Mouse (Mus musculus) gastrocnemius, adult 2 months (tissue): ENCODE data around the gene Fbxw10. TPM values are rescaled to one million over a fixed set of nuclear protein-coding genes. Genes with fewer than 3 reads are reported as not detected.

ENCODE experiments used
- DNase-seq: peaks from one replicate; pipeline ENCODE4 v3.0.0; 2022
- H3K27ac ChIP-seq: fragments of 200-600 bp; 2 replicates; pipeline ENCODE4 v1.8.1; 2022; ENCODE audit warnings: mild to moderate bottlenecking
- H3K4me3 ChIP-seq: fragments of 200-600 bp; 2 replicates; pipeline ENCODE4 v1.8.1; 2022; ENCODE audit warnings: mild to moderate bottlenecking, moderate library complexity
- CTCF ChIP-seq: fragments of 200-600 bp; IDR thresholded peaks from 2 replicates; pipeline ENCODE4 v1.8.1; 2022; ENCODE audit warnings: antibody characterized with exemption, mild to moderate bottlenecking, moderate library complexity
- intact Hi-C: fragments of 180-260 bp; cut with DNase I; formaldehyde crosslinking; loops from one replicate; pipeline ENCODE4 v1.15.1; 2025
- total RNA-seq, 2 experiments: library from RNA; stranded (reverse); gene quantifications; 2 replicates each; pipeline ENCODE4 v1.2.3; 2021

The Fbxw10 gene
- total RNA-seq, 2 experiments from 2014 or later = 0.33 to 0.45 TPM

GRCm38 (mm10) chr11:62820661-62821437 lies 26.0 kb upstream of the Fbxw10 start:
- intact Hi-C loops = no loop called here
- Histone ChIP-seq H3K4me3 (peak overlapping the region; percentile 96), H3K27ac (peak overlapping the region; percentile 94)
- DNase-seq = peak; percentile 61
- TF ChIP-seq CTCF = no peak

DNA sequence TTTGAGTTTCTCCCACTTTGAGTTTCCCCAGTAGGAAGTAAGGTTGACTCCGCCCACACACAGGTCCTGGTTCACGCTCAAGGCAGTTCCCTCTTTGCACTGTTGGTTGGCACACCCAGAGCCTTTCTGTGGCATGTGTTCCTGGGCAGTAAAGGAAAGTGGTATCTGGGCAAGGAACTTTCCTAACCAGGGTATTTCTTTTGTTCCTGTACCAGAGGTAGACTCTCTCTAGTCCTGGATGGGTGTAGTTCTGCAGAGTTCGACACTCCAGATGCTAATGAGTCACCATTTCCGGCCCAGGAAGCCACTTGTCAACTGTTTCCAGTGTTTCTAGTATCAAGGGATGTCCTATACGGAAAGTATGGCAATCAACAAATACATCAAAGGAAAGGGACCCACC lies 25.0 kb upstream of the Fbxw10 start:
- intact Hi-C loops = no loop called here
- Histone ChIP-seq H3K4me3 (peak overlapping the region; percentile 96), H3K27ac (peak overlapping the region; percentile 94)
- TF ChIP-seq CTCF = no peak
- DNase-seq = peak; percentile 38

GRCm38 (mm10) chr11:62824211-62824610 lies 22.7 kb upstream of the Fbxw10 start:
- peak overlapping the region; percentile 87 for H3K27ac ChIP-seq
- DNase-seq = peak; percentile 31
- intact Hi-C loops = no loop called here
- peak overlapping the region; percentile 46 for H3K4me3 ChIP-seq
- TF ChIP-seq CTCF = no peak

DNA sequence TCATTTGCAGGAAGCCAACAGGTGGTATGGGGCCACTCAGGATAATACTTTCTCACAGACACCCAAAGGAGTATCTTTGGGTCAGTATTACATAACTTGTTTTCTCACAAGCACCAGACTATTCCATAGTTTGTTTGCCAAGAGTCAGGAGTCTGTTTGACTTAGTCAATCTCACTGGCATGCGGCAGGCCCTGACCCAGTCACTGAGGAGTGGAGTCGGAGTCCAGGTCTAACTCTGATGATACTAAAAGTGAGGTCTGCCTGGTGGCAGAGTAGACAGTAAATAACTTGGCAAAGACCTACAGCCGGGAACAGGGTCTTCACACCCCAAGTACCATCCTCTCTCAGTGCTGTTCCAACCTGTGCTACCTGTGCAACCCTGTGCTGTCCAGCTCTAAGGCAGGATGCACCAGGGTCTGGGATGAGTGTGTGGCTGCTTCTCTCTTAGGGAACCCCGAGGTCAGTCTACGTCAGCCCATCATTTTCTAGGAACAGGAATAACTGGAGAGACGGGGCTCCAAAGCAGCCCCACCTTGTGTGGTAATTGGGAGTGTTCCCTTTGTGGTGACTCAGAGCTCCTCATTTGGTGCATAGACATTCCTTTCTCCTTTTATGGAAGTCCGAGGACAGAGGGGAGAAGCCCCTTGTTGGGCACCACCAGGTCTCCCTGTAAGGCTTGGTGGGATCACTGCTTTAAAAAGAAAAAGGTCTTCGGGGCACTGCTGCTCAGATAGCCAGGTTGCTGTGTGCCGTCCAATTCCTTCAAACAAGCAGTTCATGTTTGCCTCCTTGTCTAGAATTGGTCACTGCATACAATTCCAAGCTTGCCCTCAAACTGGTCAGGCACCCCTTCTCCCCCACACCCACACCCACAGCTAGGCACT lies 21.4 kb upstream of the Fbxw10 start:
- DNase-seq = no peak
- peak overlapping the region; percentile 87 for H3K27ac ChIP-seq
- no peak for TF ChIP-seq CTCF
- intact Hi-C loops = no loop called here
- peak overlapping the region; percentile 47 for H3K4me3 ChIP-seq

- peak; percentile 56 for DNase-seq
- no peak for TF ChIP-seq CTCF
- Histone ChIP-seq H3K4me3 (peak overlapping the region; percentile 47), H3K27ac (peak overlapping the region; percentile 87)
- intact Hi-C loops = no loop called here
Observed at GRCm38 (mm10) chr11:62826106-62826733, 20.6 kb upstream of the Fbxw10 start.

- Histone ChIP-seq H3K27ac (peak overlapping the region; percentile 87), H3K4me3 (no peak overlapping the region; the same call in 1 of the 2 replicates)
- intact Hi-C loops = no loop called here
- no peak for DNase-seq
- no peak for TF ChIP-seq CTCF
Observed at GRCm38 (mm10) chr11:62827135-62827534, 19.7 kb upstream of the Fbxw10 start.

- Histone ChIP-seq H3K27ac (peak overlapping the region; percentile 87), H3K4me3 (no peak overlapping the region)
- TF ChIP-seq CTCF = no peak
- peak; percentile 82 for DNase-seq
- intact Hi-C loops = no loop called here
Observed at GRCm38 (mm10) chr11:62827911-62828310, 19.0 kb upstream of the Fbxw10 start.

GRCm38 (mm10) chr11:62830387-62830786 lies 16.5 kb upstream of the Fbxw10 start:
- Histone ChIP-seq H3K27ac (no peak overlapping the region; the same call in 1 of the 2 replicates), H3K4me3 (no peak overlapping the region)
- TF ChIP-seq CTCF = no peak
- DNase-seq = no peak
- intact Hi-C loops = no loop called here

GRCm38 (mm10) chr11:62831906-62832305 lies 15.0 kb upstream of the Fbxw10 start:
- Histone ChIP-seq H3K27ac (no peak overlapping the region; the same call in 1 of the 2 replicates), H3K4me3 (no peak overlapping the region)
- no peak for TF ChIP-seq CTCF
- DNase-seq = no peak
- intact Hi-C loops = no loop called here

- no peak for DNase-seq
- TF ChIP-seq CTCF = no peak
- intact Hi-C loops = no loop called here
- Histone ChIP-seq H3K27ac (no peak overlapping the region), H3K4me3 (no peak overlapping the region)
Observed at GRCm38 (mm10) chr11:62844562-62844961, 2.3 kb upstream of the Fbxw10 start.

- intact Hi-C loops = no loop called here
- Histone ChIP-seq H3K27ac (no peak overlapping the region), H3K4me3 (no peak overlapping the region)
- no peak for DNase-seq
- TF ChIP-seq CTCF = no peak
Observed at GRCm38 (mm10) chr11:62845730-62846129, 1.1 kb upstream of the Fbxw10 start.

- H3K27ac ChIP-seq = peak overlapping the region; percentile 62
- intact Hi-C loops = no loop called here
- peak overlapping the region; percentile 62 for H3K4me3 ChIP-seq
- no peak for DNase-seq
- no peak; the same call in 1 of the 2 replicates for TF ChIP-seq CTCF
Observed at GRCm38 (mm10) chr11:62847655-62848191, 854 bp downstream of the Fbxw10 start.
